Mouse (Mus musculus): ENCODE data around the gene Tnk2. TPM values are rescaled to one million over a fixed set of nuclear protein-coding genes. Genes with fewer than 3 reads are reported as not detected.
A peak's percentile ranks its signal among the peaks of the same experiment; 100 is the strongest.

The Tnk2 gene
- total RNA-seq, 2 experiments from 2014 or later, result 5.9 to 8.0 TPM

- ATAC-seq (replicated peaks; ENCODE audit: poor library complexity), result no peak
Measured at GRCm38 (mm10) chr16:32674121-32674740, 30.6 kb downstream of the Tnk2 start.

GRCm38 (mm10) chr16:32677040-32677700 is 33.5 kb downstream of the Tnk2 start:
- ATAC-seq (replicated peaks; ENCODE audit: poor library complexity), result no peak

- ATAC-seq (replicated peaks; ENCODE audit: poor library complexity), result no peak
Measured at GRCm38 (mm10) chr16:32677903-32678302, 34.2 kb downstream of the Tnk2 start.

GRCm38 (mm10) chr16:32678812-32679211 is 35.1 kb downstream of the Tnk2 start:
- no peak for ATAC-seq (replicated peaks; ENCODE audit: poor library complexity)

DNA sequence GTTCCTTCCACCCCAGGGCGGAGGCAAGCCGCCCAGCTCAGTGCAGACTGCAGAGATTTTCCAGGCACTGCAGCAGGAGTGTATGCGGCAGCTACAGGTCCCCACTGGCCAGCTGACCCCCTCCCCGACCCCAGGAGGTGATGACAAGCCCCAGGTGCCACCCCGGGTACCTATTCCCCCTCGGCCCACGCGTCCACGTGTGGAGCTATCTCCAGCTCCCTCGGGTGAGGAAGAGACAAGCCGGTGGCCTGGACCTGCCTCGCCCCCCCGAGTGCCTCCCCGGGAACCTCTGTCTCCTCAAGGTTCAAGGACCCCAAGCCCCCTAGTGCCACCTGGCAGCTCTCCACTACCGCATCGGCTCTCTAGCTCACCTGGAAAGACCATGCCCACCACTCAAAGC is 36.3 kb downstream of the Tnk2 start:
- no peak for ATAC-seq (replicated peaks; ENCODE audit: poor library complexity)

DNA sequence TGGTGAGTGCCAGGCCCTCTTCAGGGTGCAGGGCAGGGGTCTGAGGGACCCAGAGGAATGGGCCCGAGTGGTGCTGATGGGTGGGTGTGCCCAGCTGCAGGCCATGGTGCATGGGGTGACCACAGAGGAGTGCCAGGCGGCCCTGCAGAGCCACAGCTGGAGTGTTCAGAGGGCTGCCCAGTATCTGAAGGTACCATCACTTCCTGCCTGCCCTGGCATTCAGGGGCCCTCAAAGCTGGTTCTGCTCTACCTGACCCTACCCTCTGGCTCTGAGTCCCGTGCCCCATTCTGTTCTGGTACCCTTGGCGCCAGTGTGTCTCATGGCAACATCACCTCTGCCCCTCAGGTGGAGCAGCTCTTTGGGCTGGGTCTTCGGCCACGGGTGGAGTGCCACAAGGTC is 37.1 kb downstream of the Tnk2 start:
- ATAC-seq (replicated peaks; ENCODE audit: poor library complexity), result no peak

DNA sequence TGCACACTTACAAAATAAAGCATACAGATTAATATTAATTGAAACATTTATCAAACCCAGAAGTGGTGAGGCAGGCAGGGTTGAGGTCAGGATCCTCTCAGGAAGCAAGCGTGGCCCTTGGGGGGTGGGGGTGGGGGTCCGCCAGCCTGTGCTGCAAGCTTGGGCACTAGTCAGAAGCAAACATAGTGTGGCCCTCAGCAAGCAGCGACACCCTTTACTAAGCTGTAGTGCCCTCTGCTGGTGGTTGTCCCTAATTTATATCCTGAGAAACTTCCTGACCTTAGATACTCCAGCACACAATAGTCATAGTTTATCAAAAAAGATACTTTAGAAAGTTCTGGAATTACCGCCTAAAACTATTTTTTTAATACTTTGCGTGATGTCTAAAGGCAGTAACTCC is 38.5 kb downstream of the Tnk2 start:
- ATAC-seq (replicated peaks; ENCODE audit: poor library complexity), result peak; percentile 77

DNA sequence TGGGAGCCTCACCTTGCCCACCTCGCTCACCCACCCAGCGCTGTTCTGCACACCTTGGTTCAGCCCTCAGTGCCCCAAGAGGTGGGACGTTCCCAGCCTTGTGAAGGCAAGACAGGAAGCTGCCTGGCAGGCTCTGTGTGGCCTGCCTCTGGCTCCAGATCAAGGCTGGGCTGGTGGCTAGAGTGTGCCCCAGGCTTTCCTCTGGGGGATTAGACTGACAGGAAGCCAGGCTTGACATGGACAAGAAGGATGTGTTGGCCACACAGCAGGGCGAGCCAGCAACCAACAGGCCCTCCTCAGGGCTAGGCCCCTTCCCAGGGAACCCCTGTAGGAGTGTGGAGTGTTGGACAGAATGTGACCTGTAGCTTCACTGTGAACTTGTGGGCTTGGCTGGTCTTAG is 39.2 kb downstream of the Tnk2 start:
- ATAC-seq (replicated peaks; ENCODE audit: poor library complexity), result no peak

DNA sequence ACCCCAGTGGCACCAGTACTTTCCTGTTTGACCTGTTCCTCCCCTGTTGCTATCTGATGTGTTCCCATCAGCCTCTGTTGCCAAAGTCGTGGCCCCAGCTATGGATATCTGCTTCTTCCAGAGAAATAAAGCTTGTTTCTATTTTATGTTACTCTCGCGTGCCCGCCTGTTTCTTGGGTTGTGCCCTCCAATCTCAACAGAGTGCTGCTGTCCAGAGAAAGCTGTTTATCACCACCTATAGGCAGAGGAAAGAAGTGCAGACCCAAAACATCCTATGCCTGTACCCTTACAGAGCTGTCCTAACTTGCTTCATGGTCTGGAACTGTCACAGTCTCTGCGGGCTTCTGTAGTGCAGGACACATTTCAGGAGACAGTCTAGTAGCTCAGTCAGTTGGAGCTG is 39.7 kb downstream of the Tnk2 start:
- peak; percentile 77 for ATAC-seq (replicated peaks; ENCODE audit: poor library complexity)

GRCm38 (mm10) chr16:32685405-32685804 is 41.7 kb downstream of the Tnk2 start:
- ATAC-seq (replicated peaks; ENCODE audit: poor library complexity), result no peak

DNA sequence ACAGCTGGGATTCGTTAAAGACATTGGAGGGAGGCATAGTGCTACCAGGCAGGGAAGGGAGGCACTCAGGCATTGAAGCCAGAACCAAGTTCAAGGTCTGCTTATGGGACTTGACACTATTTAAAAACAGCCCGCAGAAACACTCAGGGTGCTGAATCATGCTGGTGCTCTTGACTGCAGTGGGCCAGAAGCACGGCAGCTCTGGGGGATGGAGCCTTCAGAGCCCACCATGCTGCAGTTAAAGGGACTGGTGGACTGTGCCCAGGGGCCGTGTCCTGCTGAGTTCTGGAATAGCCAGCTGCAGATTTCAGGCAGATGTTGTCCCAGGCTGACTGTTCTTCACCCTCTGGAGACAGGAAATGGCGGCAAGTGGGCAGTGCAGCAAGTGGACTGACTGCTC is 42.3 kb downstream of the Tnk2 start:
- no peak for ATAC-seq (replicated peaks; ENCODE audit: poor library complexity)

DNA sequence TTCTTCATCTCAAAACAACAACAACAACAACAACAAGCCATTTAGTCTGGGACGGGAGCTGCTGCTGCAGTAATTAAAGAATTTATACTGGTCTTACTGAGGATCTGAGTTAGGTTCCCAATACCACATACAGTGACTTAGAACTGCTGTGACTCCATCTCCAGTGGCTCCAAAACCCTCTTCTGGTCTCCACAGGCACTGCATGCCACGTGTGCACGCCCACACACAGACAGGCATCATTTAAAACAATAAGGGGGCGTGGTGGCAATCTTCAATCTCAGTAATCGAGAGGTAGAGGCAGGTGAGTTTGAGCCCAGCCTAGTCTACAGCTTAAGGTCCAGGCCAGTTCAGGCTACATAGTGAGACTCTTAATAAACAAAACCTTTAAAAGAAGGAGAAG is 43.5 kb downstream of the Tnk2 start:
- ATAC-seq (replicated peaks; ENCODE audit: poor library complexity), result peak; percentile 34; the same call in 1 of the 2 replicates

GRCm38 (mm10) chr16:32688770-32689169 is 45.1 kb downstream of the Tnk2 start:
- peak; percentile 60 for ATAC-seq (replicated peaks; ENCODE audit: poor library complexity)

GRCm38 (mm10) chr16:32689501-32689900 is 45.8 kb downstream of the Tnk2 start:
- peak; percentile 90 for ATAC-seq (replicated peaks; ENCODE audit: poor library complexity)

- peak; percentile 69 for ATAC-seq (replicated peaks; ENCODE audit: poor library complexity)
Measured at GRCm38 (mm10) chr16:32696841-32697464, 53.3 kb downstream of the Tnk2 start.

DNA sequence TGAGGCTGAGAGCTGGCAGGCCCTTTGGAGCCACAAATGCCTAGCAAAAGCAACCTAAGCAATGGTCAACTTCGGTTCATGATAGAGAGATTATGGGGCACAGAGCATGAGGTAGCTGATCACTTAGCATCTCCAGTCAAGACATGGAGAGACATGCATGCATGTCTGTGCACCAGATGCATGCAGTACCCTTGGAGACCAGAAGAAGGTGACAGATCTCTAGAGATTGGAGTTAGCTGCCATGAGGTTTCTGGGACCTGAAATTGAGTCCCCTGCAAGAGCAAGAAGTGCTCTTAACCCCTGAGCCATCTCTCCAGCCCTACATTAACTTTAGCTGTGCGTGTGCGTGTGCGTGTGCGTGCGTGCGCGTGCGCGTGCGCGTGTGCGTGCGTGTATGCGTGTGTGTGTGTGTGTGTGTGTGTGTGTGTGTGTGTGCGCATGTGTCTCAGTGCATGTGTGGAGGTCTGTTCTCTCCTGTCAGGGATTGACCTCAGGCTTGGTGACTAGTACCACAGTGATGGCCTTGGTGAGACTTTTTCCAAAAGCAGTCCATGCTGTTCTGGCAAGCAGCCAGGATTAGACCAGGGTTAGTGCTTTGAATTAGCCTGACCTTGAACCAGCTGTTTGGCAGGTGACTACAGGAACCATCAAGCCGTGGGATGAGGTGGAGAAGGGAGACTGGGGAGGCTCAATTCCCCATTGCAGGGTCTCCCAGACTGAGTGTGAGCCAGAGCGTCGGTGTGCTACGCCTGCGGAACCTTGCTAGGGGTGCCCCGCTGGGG is 54.2 kb downstream of the Tnk2 start:
- ATAC-seq (replicated peaks; ENCODE audit: poor library complexity), result peak; percentile 59

- ATAC-seq (replicated peaks; ENCODE audit: poor library complexity), result peak; percentile 62
Measured at GRCm38 (mm10) chr16:32698550-32698949, 54.9 kb downstream of the Tnk2 start.

- ATAC-seq (replicated peaks; ENCODE audit: poor library complexity), result no peak
Measured at GRCm38 (mm10) chr16:32703312-32703912, 59.7 kb downstream of the Tnk2 start.

DNA sequence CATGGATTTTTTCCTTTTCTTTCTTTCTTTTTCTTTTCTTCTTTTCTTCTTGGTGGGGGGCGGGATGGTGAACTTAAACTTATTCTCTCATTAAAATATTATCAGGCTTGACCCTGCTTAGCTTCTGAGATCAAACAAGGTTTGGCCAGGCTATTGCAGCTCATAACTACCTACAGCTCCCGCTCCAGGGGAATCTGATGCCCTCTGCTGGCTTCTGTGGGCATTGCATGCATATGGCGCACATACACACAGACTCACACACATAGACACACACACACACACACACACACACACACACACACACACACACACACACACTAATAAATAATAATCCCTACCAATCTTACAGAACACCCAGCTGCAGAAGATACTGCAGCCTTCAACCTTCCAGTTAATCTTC is 61.9 kb downstream of the Tnk2 start:
- ATAC-seq (replicated peaks; ENCODE audit: poor library complexity), result no peak

DNA sequence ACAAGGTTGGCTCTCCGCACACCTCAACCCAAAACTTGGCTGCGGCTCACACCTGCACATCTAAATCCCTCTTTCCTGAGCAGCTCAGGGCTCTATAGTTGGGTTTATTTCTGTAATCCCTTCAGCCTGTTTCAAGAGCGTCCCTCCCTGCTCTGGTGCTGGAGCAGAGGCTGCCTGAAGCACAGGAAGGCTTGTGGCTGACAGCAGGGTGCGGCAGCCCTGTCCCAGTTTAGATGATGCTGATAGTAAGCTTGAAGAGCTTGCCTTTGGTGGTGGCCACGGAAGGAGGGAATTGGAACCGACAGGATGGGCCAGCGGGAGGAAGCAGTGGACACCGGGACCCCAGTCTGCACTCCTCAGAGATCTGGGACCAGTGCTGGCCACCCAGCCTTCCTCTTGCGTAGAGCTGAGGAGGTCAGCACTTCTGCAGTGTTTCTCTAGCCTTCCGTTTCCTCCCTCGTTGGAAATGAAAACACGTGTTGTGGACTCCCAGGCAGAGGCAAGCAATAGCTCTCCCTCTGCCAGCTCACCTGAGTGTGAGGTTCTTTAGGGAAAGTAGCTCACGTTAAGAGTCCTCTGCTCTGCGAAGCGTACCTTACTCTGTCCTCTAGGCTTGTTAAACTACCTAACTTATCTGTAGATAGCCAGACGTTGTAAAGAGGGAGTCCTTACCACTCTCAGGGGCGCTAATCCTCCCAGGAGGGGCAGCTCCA is 63.6 kb downstream of the Tnk2 start:
- peak; percentile 78 for ATAC-seq (replicated peaks; ENCODE audit: poor library complexity)
